Mouse (Mus musculus): Measurements from ENCODE around the gene Plaur.

DNA sequence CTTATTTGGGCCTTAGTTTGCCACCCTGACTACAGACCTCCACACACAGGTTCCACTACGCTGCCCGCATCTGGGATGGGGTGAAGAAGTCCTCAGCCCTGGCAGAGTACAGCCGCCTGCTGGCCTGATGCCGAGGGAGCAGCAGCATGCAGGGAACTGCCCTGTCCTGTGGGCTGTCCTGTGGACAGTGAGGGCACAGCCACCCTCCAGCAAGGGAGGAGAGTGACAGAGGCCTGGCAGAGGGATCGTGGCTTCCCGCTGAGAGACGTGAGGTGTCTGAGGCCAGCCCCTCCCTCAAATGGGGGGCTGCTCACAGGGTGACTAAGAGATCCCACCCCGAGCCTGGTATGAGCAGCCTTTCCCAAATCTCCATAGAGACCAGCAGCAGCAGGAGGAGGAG, 40.0 kb upstream of the Plaur start:
- TF ChIP-seq GATA1 (IDR thresholded peaks at IDR 0.05; ENCODE audit: borderline replicate concordance, low read length) (no peak), FLI1 (IDR thresholded peaks at IDR 0.05; ENCODE audit: low read length) (no peak)
